1 mouse cellular context compared by ENCODE assay signal in genomic region chr7:19802995-19803394, GRCm38 (mm10).
TF ChIP-seq lines count a peak whose summit lies in the region.

No protein-coding gene starts in this region.

TF ChIP-seq in CH12.LX, 34 proteins besides CTCF, POLR2A, EP300 and RAD21 (continued from another document):
- TF ChIP-seq ZC3H11A (IDR thresholded peaks at IDR 0.05; ENCODE audit: low read depth, low read length), result peak; percentile 93
- no peak for TF ChIP-seq JUN (IDR thresholded peaks at IDR 0.05; ENCODE audit: insufficient read depth, low read depth, low read length)
- TF ChIP-seq IRF4 (IDR thresholded peaks at IDR 0.05; ENCODE audit: low read depth, low read length), result peak; percentile 70
- TF ChIP-seq SMC3 (IDR thresholded peaks at IDR 0.05; ENCODE audit: low read depth, low read length), result peak; percentile 99
- TF ChIP-seq MAZ (IDR thresholded peaks at IDR 0.05; ENCODE audit: low read depth, low read length), result 0 out of 2 replicates have a peak, but pooled peaks have one; percentile 30
- TF ChIP-seq MEF2A (IDR thresholded peaks at IDR 0.05; ENCODE audit: borderline replicate concordance, low read depth, low read length), result peak; percentile 59
